Mouse (Mus musculus) CH12.LX (cell line): ENCODE results near the gene Ppa2. TPM values are rescaled to one million over a fixed set of nuclear protein-coding genes. Genes with fewer than 3 reads are reported as not detected.

ENCODE experiments used
- DNase-seq: peaks from one replicate; pipeline ENCODE4 v3.0.0-alpha.2; 2013; ENCODE audit errors: extremely low read depth
- H3K27ac ChIP-seq: 2 replicates; pipeline ENCODE4 v1.5.1; 2012; ENCODE audit warnings: low read depth, mild to moderate bottlenecking, control low read depth, moderate library complexity; ENCODE audit not compliant: insufficient read depth
- H3K27me3 ChIP-seq: replicated peaks from 2 replicates; pipeline ENCODE3; 2012; ENCODE audit warnings: inconsistent platforms
- H3K36me3 ChIP-seq, 2 experiments: replicated peaks in 1 of 2; 2 replicates each; pipeline versions ENCODE3 to v1.6.1; 2012; ENCODE audit warnings: inconsistent platforms in 1 of 2, low read length in 1 of 2, mild to moderate bottlenecking in 1 of 2, mixed read lengths in 1 of 2, moderate library complexity in 1 of 2; ENCODE audit not compliant: control insufficient read depth in 1 of 2, insufficient read depth in 1 of 2
- H3K4me1 ChIP-seq, 2 experiments: 2 replicates each; pipeline ENCODE4 v1.6.1; 2012; ENCODE audit warnings: inconsistent platforms in 1 of 2, moderate library complexity in 1 of 2; ENCODE audit not compliant: insufficient read depth in 2 of 2, control insufficient read depth in 1 of 2
- H3K4me2 ChIP-seq: 2 replicates; pipeline ENCODE4 v1.6.1; 2012; ENCODE audit warnings: low read depth, mild to moderate bottlenecking, control low read depth; ENCODE audit not compliant: poor library complexity, insufficient read depth, severe bottlenecking
- H3K4me3 ChIP-seq, 3 experiments: fragments of 150-350 bp in 1 of 3; sonication (generic) in 1 of 3; replicated peaks in 1 of 3; 2 replicates each; pipeline versions ENCODE3 to v1.5.1; 2011 to 2012; ENCODE audit warnings: low read depth in 2 of 3, low read length in 2 of 3, mild to moderate bottlenecking in 2 of 3, moderate library complexity in 2 of 3, control low read depth in 1 of 3, improper control_type of control experiment in 1 of 3, inconsistent platforms in 1 of 3, mixed read lengths in 1 of 3; ENCODE audit not compliant: poor library complexity in 1 of 3
- H3K79me2 ChIP-seq: replicated peaks from 2 replicates; pipeline ENCODE4 v1.6.1; 2012; ENCODE audit warnings: mild to moderate bottlenecking, moderate library complexity; ENCODE audit not compliant: control insufficient read depth, poor library complexity, insufficient read depth, severe bottlenecking; ENCODE audit errors: extremely low read depth
- H3K9ac ChIP-seq: 2 replicates; pipeline ENCODE4 v1.6.1; 2012; ENCODE audit warnings: low read depth, mild to moderate bottlenecking, control low read depth, moderate library complexity; ENCODE audit not compliant: insufficient read depth
- H3K9me3 ChIP-seq: replicated peaks from 2 replicates; pipeline ENCODE3; 2012; ENCODE audit warnings: low read length, inconsistent platforms, mixed read lengths
- CHD2 ChIP-seq: IDR thresholded peaks from 2 replicates; pipeline ENCODE4 v1.6.1; 2011; ENCODE audit warnings: low read length, improper control_type of control experiment
- CTCF ChIP-seq, 2 experiments: IDR thresholded peaks in 1 of 2; conservative IDR thresholded peaks in 1 of 2; 2 replicates each; pipeline ENCODE4 v1.5.1; 2011 to 2012; ENCODE audit warnings: low read depth in 2 of 2, low read length in 2 of 2, improper control_type of control experiment in 1 of 2, inconsistent platforms in 1 of 2, mild to moderate bottlenecking in 1 of 2, moderate library complexity in 1 of 2
- GABPA ChIP-seq: IDR thresholded peaks from 2 replicates; pipeline ENCODE4 v1.6.1; 2012; ENCODE audit warnings: low read depth, low read length, improper control_type of control experiment, inconsistent platforms; ENCODE audit not compliant: insufficient replicate concordance
- HCFC1 ChIP-seq: IDR thresholded peaks from 2 replicates; pipeline ENCODE4 v1.6.1; 2012; ENCODE audit warnings: low read depth, mild to moderate bottlenecking, inconsistent platforms, low read length, improper control_type of control experiment
- JUN ChIP-seq: IDR thresholded peaks from 2 replicates; pipeline ENCODE4 v1.6.1; 2011; ENCODE audit warnings: low read depth, mild to moderate bottlenecking, low read length, improper control_type of control experiment, moderate library complexity; ENCODE audit not compliant: insufficient read depth
- MAX ChIP-seq: IDR thresholded peaks from 2 replicates; pipeline ENCODE4 v1.6.1; 2011; ENCODE audit warnings: low read length, improper control_type of control experiment
- MAZ ChIP-seq: IDR thresholded peaks from 2 replicates; pipeline ENCODE4 v1.6.1; 2012; ENCODE audit warnings: low read depth, mild to moderate bottlenecking, inconsistent platforms, low read length, improper control_type of control experiment, moderate library complexity
- MEF2A ChIP-seq: IDR thresholded peaks from 2 replicates; pipeline ENCODE4 v1.6.1; 2014; ENCODE audit warnings: low read depth, mild to moderate bottlenecking, inconsistent platforms, low read length, improper control_type of control experiment, borderline replicate concordance
- MXI1 ChIP-seq: IDR thresholded peaks from 2 replicates; pipeline ENCODE4 v1.6.1; 2011; ENCODE audit warnings: mild to moderate bottlenecking, low read depth, low read length, improper control_type of control experiment
- NELFE ChIP-seq: IDR thresholded peaks from 2 replicates; pipeline ENCODE4 v1.6.1; 2011; ENCODE audit warnings: low read depth, low read length, improper control_type of control experiment
- RAD21 ChIP-seq: IDR thresholded peaks from 2 replicates; pipeline ENCODE4 v1.6.1; 2011; ENCODE audit warnings: low read depth, mild to moderate bottlenecking, low read length, improper control_type of control experiment, moderate library complexity
- SIN3A ChIP-seq: IDR thresholded peaks from 2 replicates; pipeline ENCODE4 v1.6.1; 2012; ENCODE audit warnings: low read length, improper control_type of control experiment, inconsistent platforms
- SMC3 ChIP-seq: IDR thresholded peaks from 2 replicates; pipeline ENCODE4 v1.6.1; 2011; ENCODE audit warnings: low read depth, low read length, improper control_type of control experiment
- ZC3H11A ChIP-seq: IDR thresholded peaks from 2 replicates; pipeline ENCODE4 v1.6.1; 2012; ENCODE audit warnings: low read depth, mild to moderate bottlenecking, inconsistent platforms, low read length, improper control_type of control experiment
- ZKSCAN1 ChIP-seq: IDR thresholded peaks from 2 replicates; pipeline ENCODE4 v1.6.1; 2012; ENCODE audit warnings: low read depth, inconsistent platforms, low read length, improper control_type of control experiment, borderline replicate concordance
- dilution Hi-C: fragments of 300-500 bp; cut with MboI; formaldehyde crosslinking; loops from 2 replicates; pipeline ENCODE4 v1.14.3; 2020; ENCODE audit warnings: low sequenced_read_pairs; ENCODE audit not compliant: extremely low pct_unique_long_range_greater_than_20kb, extremely low pct_ligation_motif_present
- in situ Hi-C: fragments of 300-500 bp; cut with MboI; formaldehyde crosslinking; loops from 3 replicates; pipeline ENCODE4 v1.14.3; 2019; ENCODE audit warnings: low sequenced_read_pairs, low pct_ligation_motif_present, low pct_unique_long_range_greater_than_20kb, mixed read lengths
- polyA plus RNA-seq: library from polyadenylated mRNA; unstranded; fragments of >175 nt; gene quantifications from 2 replicates; pipeline ENCODE4 v1.2.1, GENCODE M21; 2012; ENCODE audit warnings: low read depth; ENCODE audit not compliant: insufficient read length
- total RNA-seq, 2 experiments: library from RNA; depleted of rRNA; stranded (reverse); fragments of 300-350 nt in 1 of 2; fragments of >200 nt in 1 of 2; gene quantifications; 2 replicates each; pipeline ENCODE4 v1.2.3; 2012 to 2014

The Ppa2 gene
- total and polyA plus RNA-seq, 3 experiments: 98.3 to 132 (median 119) TPM

DNA sequence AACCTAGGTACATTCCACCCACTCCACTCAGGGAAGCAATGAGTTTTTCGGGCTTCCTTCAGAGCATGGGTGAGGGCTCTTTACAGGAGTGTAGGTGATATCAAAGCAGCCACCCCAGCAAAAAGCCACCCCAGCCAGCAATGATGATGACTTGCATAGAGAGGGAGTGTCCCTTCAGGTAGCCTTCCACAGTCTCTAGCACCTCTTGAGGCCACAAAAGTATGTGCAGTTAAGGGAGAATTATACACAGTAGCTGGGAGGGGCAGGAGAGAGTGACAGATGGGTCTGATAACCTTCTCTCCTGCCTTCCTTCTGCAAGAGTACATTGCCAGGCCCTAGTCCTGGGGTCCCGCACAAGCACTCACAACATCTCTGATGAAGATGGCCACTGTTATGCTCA lies 38.9 kb downstream of the Ppa2 start:
- peaks cover 5% of the 10 kb centered on the region for H3K9me3 ChIP-seq
- dilution Hi-C loops (no loop called here), in situ Hi-C loops (loop anchor here (25.0 kb wide), 2 partner anchors 238 to 463 kb away; no protein-coding TSS in a partner anchor)
- H3K4me2 ChIP-seq: no peak overlapping the region
- no peak for DNase-seq
- no peak overlapping the region for H3K9ac ChIP-seq
- no peaks in the 10 kb centered on the region for H3K79me2 ChIP-seq
- no peak overlapping the region for H3K4me3 ChIP-seq
- no peak overlapping the region for H3K27ac ChIP-seq
- H3K4me1 ChIP-seq: peaks cover 0 to 4% of the 10 kb centered on the region in 2 experiments; a peak in 1 of 4 replicates
- peaks cover 34 to 68% of the 10 kb centered on the region in 2 experiments for H3K36me3 ChIP-seq
- TF ChIP-seq MAZ: 0 out of 2 replicates have a peak, but pooled peaks have one; percentile 39
- peak; percentile 53 for TF ChIP-seq RAD21
- peak; percentile 44 for TF ChIP-seq SMC3
- TF ChIP-seq MEF2A: no peak
- peak; percentile 11 to 56; a peak in 2 of 4 replicates for TF ChIP-seq CTCF (conservative IDR thresholded peaks at IDR 0.05 in 1 of 2, IDR thresholded peaks at IDR 0.05 in 1 of 2; ENCODE audit: low read depth in 2 of 2, low read length in 2 of 2)
- H3K27me3 ChIP-seq: no peaks in the 10 kb centered on the region

DNA sequence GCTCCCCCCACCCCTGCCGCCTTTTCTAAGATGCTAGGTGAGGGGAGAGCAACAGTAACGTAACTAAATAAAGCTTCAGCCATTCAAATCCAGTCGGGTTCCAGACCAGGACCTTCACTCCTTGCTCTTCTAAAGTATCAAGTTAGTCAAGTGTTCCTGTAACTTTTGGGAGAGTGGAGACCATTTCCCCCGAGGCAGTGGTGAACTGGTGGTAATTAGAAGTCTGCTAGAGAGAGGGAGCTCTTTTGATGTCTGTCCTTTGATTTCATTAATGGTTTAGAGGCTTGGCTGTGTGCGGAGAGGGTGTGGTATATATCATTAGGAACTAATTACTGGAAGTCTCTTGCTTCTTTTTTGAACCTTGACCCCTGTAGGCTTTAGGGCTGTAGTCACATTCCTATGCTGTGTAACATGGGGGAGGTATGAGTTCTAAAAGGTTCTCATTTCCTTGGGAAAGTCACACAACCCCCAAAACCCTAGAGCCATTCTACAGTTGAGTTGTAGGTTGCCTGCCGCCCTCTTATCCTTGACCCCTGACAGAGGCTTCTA lies 47.6 kb downstream of the Ppa2 start:
- no peaks in the 10 kb centered on the region for H3K9me3 ChIP-seq
- dilution Hi-C loops: no loop called here
- H3K27ac ChIP-seq: no peak overlapping the region
- no peak overlapping the region for H3K9ac ChIP-seq
- in situ Hi-C loops: no loop called here
- TF ChIP-seq HCFC1: no peak
- TF ChIP-seq SIN3A: no peak
- no peak for TF ChIP-seq ZC3H11A
- TF ChIP-seq CHD2: no peak
- TF ChIP-seq NELFE: no peak
- no peak for TF ChIP-seq JUN
- no peak for TF ChIP-seq MAX
- no peak for TF ChIP-seq ZKSCAN1
- no peak for TF ChIP-seq MXI1
- TF ChIP-seq GABPA: no peak
- TF ChIP-seq, all 38 proteins: peak for 0
- no peaks in the 10 kb centered on the region for H3K79me2 ChIP-seq
- H3K27me3 ChIP-seq: no peaks in the 10 kb centered on the region
- no peak for DNase-seq
- no peak overlapping the region for H3K4me2 ChIP-seq
- H3K4me3 ChIP-seq: no peak overlapping the region
- peaks cover 2 to 18% of the 10 kb centered on the region in 2 experiments; a peak in 2 of 4 replicates for H3K4me1 ChIP-seq
- peaks cover 24 to 44% of the 10 kb centered on the region in 2 experiments for H3K36me3 ChIP-seq
